Mouse (Mus musculus): Measurements from ENCODE around the gene Mapk8ip2.

Mapk8ip2 gene

DNA sequence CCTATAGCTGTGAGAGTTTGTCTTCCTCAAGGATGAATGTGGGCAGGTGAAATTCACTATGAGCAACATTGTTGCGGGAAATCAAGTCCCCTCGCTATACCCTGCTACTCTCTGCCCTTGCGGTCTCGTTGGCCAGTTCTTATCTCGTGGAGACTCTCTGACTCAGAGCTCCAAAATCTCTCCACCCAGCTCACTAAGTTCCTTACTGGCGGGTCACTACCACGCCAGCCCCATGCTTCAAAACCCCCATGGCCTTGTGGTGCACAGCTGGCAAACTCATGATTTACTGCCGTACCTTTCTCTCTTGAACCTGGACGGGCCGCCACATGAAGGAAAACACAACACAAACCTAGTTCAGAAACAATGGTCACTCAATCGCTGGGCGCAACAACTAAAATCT, 34.5 kb downstream of the Mapk8ip2 start:
- DNase-seq = no peak

DNA sequence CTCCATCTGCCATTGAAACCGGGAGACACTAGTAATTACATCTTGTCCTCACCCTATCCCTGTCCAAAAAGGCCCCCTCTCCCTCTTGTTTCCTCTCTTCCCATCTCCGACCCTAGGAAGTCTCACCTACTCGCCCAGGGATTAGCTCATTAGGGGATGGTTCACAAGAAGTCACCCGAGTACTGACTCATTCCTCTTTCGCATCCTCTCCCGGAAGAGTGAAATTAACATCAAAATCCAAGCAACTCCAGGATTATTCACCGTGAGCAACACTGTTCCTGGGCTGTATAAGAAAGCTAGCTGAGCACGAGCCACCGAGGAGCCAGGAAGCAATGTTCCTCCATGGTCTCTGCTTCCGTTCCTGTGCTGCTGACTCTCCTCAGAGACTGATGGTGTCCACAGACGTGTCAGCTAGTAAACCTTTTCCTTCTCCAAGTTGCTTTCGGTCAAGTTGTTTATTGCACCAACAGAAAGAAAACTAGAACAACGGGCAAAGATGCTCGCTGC, 35.0 kb downstream of the Mapk8ip2 start:
- no peak for DNase-seq

- DNase-seq = no peak
Measured at GRCm38 (mm10) chr15:89494970-89495369, 41.3 kb downstream of the Mapk8ip2 start.

GRCm38 (mm10) chr15:89496131-89496530, 42.4 kb downstream of the Mapk8ip2 start:
- no peak for DNase-seq

DNA sequence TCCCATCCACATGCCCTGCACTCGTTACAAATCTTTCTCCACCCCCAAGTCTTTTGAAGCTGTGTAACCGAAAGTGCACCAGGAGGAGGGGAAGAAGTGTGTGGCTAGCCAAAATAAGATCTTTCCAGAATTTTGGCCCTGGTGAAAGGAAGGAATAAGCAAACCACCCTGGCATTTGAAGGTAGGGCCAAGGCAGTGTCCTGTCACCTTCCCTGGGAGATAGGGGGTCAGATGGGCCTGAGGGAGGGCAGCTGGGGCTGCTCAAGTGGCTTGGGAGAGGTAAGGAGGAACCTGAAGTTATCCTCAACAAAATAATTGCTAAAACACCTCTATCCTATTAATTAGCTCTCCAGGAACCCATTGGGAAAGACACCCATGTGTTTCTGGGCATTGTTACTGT, 43.1 kb downstream of the Mapk8ip2 start:
- DNase-seq = no peak

DNA sequence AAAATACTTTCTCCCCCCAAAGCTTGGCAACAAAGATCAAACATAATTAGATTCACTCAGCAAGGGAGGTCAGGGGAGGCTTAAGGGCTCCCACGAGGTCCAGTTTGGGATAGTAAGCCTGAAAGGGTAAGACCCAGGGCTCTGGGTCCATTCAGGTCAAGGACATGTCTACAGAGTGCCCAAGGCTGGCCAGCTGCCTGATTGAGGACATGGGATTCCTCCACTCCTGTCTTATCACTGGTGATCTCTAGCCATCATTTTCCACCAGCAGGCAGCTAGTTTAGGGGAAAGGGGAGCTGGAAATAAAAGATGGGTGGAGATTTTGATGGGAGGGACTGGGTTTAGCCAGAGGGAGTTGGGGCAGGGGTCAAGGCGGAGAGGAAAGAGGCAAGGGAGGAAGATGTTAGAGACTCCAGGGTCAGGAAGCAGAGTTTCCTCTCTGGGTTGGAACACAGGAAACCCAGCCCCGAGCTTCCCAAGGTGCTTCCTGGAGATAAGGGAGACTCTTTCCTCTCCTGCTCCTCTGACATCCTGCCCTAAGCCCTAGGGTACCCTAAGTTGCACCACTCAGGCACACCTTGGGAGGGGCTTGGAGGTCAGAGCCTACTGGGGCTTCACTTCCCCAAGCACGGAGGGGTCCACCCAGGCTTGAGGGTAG, 43.8 kb downstream of the Mapk8ip2 start:
- peak; percentile 52 to 69 for DNase-seq

DNA sequence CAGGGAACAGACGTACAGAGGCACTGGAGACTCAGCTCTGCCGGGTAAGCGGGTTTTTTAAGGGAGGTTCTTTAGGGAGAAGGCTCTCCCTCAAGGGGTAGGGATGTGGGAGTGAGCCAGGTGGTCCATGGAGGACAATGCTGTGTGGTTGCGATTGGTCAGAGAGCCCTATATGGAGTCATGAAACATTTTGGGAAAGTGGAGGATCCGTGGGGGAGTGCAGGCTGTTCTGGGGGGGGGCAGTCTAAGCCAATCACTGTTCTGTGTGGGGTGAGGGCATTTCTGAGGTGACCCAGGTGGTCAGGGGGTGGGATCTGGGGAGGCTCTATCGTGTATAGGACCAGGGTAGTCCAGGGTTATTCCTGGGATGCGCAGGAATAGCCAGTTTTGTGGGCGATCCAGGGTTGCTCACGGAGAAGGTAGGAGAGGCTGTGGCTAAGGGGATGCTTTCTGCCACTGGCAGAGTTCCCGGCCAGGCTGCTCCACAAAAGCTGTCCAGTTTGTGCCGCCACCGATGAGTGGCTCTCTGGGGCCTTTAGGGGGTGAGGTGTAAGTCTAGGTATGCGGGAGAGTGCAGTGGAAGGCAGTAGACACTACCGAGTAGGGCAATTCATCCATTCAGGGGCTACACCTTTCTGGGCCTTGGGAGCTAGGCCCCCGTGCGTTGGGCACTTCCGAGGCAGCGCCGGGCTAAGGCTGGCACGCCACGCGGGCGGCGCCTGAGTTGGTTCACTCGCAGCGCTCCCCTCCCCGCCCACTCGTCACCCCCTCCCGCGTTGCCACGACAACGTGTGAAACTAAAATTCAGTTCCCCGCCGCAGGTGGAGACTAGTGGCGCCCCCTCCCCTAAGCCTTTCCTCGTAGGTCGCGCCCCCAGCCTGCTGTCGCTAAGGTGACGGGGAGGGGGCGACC, 44.6 kb downstream of the Mapk8ip2 start:
- peak; percentile 55 to 67 for DNase-seq

DNA sequence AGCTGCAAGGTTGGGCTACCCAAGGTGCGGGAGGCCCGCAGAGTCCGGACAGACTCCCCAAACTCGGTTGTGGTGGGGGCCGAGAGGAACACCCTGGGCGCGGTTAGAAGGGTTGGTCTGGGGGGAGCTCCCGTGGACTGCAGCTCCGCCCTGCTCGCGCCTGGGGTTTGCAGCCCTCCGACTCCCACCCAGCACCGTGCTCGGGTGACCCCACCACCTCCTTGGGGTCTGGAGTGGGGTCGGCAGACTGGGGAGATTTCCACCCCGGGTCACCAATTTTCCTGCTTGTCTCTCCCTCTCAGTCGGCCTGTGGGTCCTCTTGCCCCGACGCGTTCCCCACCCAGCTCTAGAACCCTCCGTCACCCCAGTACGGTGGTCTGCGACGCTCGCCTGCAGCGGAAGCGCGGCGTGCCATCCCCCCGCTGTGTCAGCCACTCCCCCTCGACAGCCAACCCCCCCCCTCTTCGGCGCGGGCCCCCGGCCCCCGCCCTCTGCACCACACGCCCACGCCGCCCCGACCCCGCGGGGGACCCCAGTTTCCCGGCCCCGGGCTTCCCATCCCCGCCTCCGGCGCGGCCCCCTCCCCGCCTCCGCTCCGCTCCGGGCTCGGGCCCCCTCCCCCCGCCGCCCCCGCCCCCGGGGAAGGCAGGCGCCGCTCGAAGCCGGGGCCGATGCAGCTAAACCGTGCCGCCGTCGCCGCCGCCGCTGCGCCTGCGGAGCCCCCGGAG, 45.4 kb downstream of the Mapk8ip2 start, which contains the start of gene Shank3:
Shank3 (plus strand) TSS at position 663 of the 728 bp plus-strand sequence.
- peak; percentile 45 to 53 for DNase-seq

DNA sequence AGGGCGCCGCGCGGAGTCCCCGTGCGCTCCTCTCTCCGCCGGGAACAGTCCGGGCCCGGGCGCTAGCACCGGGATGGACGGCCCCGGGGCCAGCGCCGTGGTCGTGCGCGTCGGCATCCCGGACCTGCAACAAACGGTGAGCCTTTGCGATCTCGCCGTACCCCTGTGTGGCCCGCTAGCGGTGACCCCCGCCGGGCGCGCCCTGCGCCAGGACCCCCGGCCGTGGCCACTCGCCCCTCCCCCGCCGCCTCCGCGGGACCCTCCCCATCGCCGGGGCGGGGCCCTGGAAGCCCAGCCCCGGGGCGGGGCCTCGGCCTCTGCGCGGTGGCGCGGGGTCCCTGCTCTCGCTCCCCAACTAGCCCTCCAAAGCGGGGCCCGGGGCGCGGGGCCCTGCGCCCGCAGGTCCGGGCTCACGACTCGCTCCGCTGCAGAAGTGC, 46.1 kb downstream of the Mapk8ip2 start:
- peak; percentile 75 to 81 for DNase-seq

- DNase-seq = peak in 1 of 2 experiments; percentile 27
Measured at GRCm38 (mm10) chr15:89500221-89500791, 46.6 kb downstream of the Mapk8ip2 start.

GRCm38 (mm10) chr15:89501321-89501720, 47.6 kb downstream of the Mapk8ip2 start:
- DNase-seq = no peak

DNA sequence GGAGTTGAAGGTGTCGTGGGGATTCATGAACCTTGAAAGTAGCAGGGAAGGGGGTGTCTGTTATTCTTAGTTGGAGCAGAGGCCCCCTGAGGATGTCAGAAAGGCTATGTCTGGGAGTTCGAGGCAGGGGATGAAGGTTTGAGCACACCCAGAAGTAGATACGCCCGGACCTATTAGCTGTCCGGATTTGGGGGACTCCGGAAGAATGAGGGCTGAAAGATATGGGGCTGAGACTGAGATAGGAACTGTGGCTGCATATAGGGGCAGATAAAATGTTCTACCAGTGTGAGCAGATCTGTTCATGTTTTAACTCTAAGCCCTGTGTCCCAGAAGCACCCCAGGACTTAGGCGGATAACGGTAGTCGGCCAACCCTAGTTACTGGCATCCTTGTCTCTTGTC, 51.1 kb downstream of the Mapk8ip2 start:
- DNase-seq = no peak

DNA sequence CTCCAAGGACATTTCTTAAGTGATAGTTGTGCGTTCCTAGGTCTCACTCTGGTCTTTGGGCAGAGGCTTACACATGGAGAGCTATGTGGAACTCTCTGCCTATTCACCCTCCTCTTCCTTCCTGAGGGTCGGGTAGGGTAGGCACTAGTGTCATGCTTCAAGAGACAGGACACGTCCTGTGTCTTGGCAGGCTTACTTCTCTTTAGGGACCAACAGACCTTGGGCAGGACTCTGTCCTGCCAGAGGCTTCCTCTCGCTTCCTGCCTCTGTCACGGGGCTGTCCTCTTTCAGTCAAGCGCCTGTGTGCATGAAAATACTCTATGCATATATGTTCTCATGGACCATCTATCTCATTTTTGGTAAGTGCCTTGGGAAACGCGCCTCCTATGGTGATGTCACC, 54.0 kb downstream of the Mapk8ip2 start:
- no peak for DNase-seq

DNA sequence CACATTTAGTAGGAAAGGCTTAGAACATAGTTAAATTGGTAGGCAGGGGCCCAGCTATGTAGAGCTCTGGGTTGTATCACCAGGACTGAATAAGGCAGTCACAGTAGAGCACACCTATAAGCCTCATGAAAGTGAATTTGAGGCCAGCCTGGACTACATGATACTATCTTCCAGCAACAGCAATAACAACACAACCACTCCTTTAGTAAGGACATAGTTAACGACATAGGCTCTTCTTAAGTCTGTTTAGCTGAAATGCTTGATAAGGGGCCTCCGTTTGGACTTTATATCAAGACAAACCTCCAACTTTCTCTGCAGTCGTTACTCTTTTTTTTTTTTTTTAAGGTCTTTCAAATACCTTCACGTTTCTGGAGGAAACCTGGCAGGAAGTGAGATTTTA, 59.0 kb downstream of the Mapk8ip2 start:
- no peak for DNase-seq
